Mouse (Mus musculus): ENCODE data around the gene Hoxa3. TPM values are rescaled to one million over a fixed set of nuclear protein-coding genes. Genes with fewer than 3 reads are reported as not detected.
A peak's percentile ranks its signal among the peaks of the same experiment; 100 is the strongest.

Gene Hoxa3
- total RNA-seq, 2 experiments from 2014 or later = 0.48 to 1.0 TPM

- DNase-seq (ENCODE audit: low spot score) = no peak
- intact Hi-C loops (cut with DNase I) = no loop called here
Observed at GRCm38 (mm10) chr6:52175864-52176263, 37.3 kb downstream of the Hoxa3 start.

GRCm38 (mm10) chr6:52174968-52175751 lies 38.0 kb downstream of the Hoxa3 start:
- no peak for DNase-seq (ENCODE audit: low spot score)
- intact Hi-C loops (cut with DNase I) = no loop called here

GRCm38 (mm10) chr6:52173648-52174047 lies 39.5 kb downstream of the Hoxa3 start:
- intact Hi-C loops (cut with DNase I) = no loop called here
- DNase-seq (ENCODE audit: low spot score) = no peak

GRCm38 (mm10) chr6:52172501-52172900 lies 40.6 kb downstream of the Hoxa3 start:
- intact Hi-C loops (cut with DNase I) = no loop called here
- peak; percentile 59 for DNase-seq (ENCODE audit: low spot score)

- intact Hi-C loops (cut with DNase I) = no loop called here
- no peak for DNase-seq (ENCODE audit: low spot score)
Observed at GRCm38 (mm10) chr6:52171938-52172337, 41.2 kb downstream of the Hoxa3 start.

GRCm38 (mm10) chr6:52171331-52171730 lies 41.8 kb downstream of the Hoxa3 start:
- intact Hi-C loops (cut with DNase I) = no loop called here
- no peak for DNase-seq (ENCODE audit: low spot score)

GRCm38 (mm10) chr6:52170898-52171223 lies 42.3 kb downstream of the Hoxa3 start:
- no peak for DNase-seq (ENCODE audit: low spot score)
- intact Hi-C loops (cut with DNase I) = no loop called here

- no peak for DNase-seq (ENCODE audit: low spot score)
- intact Hi-C loops (cut with DNase I) = no loop called here
Observed at GRCm38 (mm10) chr6:52170166-52170897, 42.8 kb downstream of the Hoxa3 start.

GRCm38 (mm10) chr6:52169499-52170165 lies 43.5 kb downstream of the Hoxa3 start:
- intact Hi-C loops (cut with DNase I) = no loop called here
- no peak for DNase-seq (ENCODE audit: low spot score)

GRCm38 (mm10) chr6:52168191-52169055 lies 44.7 kb downstream of the Hoxa3 start:
- no peak for DNase-seq (ENCODE audit: low spot score)
- intact Hi-C loops (cut with DNase I) = no loop called here

- no peak for DNase-seq (ENCODE audit: low spot score)
- intact Hi-C loops (cut with DNase I) = no loop called here
Observed at GRCm38 (mm10) chr6:52167736-52168161, 45.4 kb downstream of the Hoxa3 start.

GRCm38 (mm10) chr6:52167176-52167575 lies 46.0 kb downstream of the Hoxa3 start:
- no peak for DNase-seq (ENCODE audit: low spot score)
- intact Hi-C loops (cut with DNase I) = no loop called here

GRCm38 (mm10) chr6:52166431-52167077 lies 46.6 kb downstream of the Hoxa3 start:
- DNase-seq (ENCODE audit: low spot score) = no peak
- intact Hi-C loops (cut with DNase I) = no loop called here

GRCm38 (mm10) chr6:52165441-52166370 lies 47.4 kb downstream of the Hoxa3 start:
- intact Hi-C loops (cut with DNase I) = no loop called here
- DNase-seq (ENCODE audit: low spot score) = no peak

GRCm38 (mm10) chr6:52164626-52165440 lies 48.3 kb downstream of the Hoxa3 start, which contains the start of gene Hoxa2:
Gene Hoxa2, minus strand, starts transcription at chr6:52164831.
- intact Hi-C loops (cut with DNase I) = loop anchor here (5.0 kb wide), 2 partner anchors 32 to 983 kb away; no protein-coding TSS in a partner anchor
- DNase-seq (ENCODE audit: low spot score) = no peak

GRCm38 (mm10) chr6:52164051-52164625 lies 49.0 kb downstream of the Hoxa3 start:
- no peak for DNase-seq (ENCODE audit: low spot score)
- intact Hi-C loops (cut with DNase I) = loop anchor here (5.0 kb wide), 2 partner anchors 33 to 982 kb away; no protein-coding TSS in a partner anchor

Data from heart, postnatal 25 days (tissue).